Mouse (Mus musculus) heart, postnatal 0 days (tissue): ENCODE measurements around the gene Plekha5. TPM values are rescaled to one million over a fixed set of nuclear protein-coding genes. Genes with fewer than 3 reads are reported as not detected.
"Not testable (repeated sequence)": the region's sequence is repeated elsewhere in the genome, so short reads cannot be mapped to it uniquely, and the experiment has no call there.

ENCODE experiments used
- ATAC-seq: fragments of 200-750 bp; cut with Nextera tagmentation; 2 replicates; pipeline ENCODE4 v1.8.0; 2017; ENCODE audit warnings: low read depth, moderate number of reproducible peaks, moderate library complexity; ENCODE audit not compliant: insufficient read depth
- DNase-seq: peaks from one replicate; pipeline ENCODE4 v3.0.0-alpha.2; 2016; ENCODE audit warnings: low spot score
- H3K27ac ChIP-seq: fragments of 300-500 bp; sonication (generic); 2 replicates; pipeline ENCODE4 v1.5.1; 2014; ENCODE audit warnings: low read depth, mild to moderate bottlenecking
- H3K27me3 ChIP-seq: fragments of 300-500 bp; sonication (generic); 2 replicates; pipeline ENCODE4 v1.6.1; 2014; ENCODE audit warnings: low read length, mixed read lengths; ENCODE audit not compliant: control insufficient read depth, insufficient read depth
- H3K36me3 ChIP-seq: fragments of 300-500 bp; sonication (generic); replicated peaks from 2 replicates; pipeline ENCODE4 v1.6.1; 2014; ENCODE audit warnings: low read length, mixed read lengths; ENCODE audit not compliant: control insufficient read depth, insufficient read depth
- H3K4me1 ChIP-seq: fragments of 300-500 bp; sonication (generic); 2 replicates; pipeline ENCODE4 v1.6.1; 2014; ENCODE audit warnings: antibody characterized with exemption; ENCODE audit not compliant: control insufficient read depth, insufficient read depth
- H3K4me2 ChIP-seq: fragments of 300-500 bp; sonication (generic); 2 replicates; pipeline ENCODE4 v1.6.1; 2014; ENCODE audit warnings: low read depth, mild to moderate bottlenecking, low read length, moderate library complexity
- H3K4me3 ChIP-seq: fragments of 300-500 bp; sonication (generic); 2 replicates; pipeline ENCODE4 v1.5.1; 2014; ENCODE audit warnings: low read depth, low read length
- H3K9ac ChIP-seq: fragments of 300-500 bp; sonication (generic); replicated peaks from 2 replicates; pipeline ENCODE4 v1.6.1; 2014; ENCODE audit warnings: low read depth, low read length, mixed read lengths
- H3K9me3 ChIP-seq: fragments of 300-500 bp; sonication (generic); replicated peaks from 2 replicates; pipeline ENCODE4 v1.6.1; 2016; ENCODE audit warnings: low read length; ENCODE audit not compliant: control insufficient read depth
- CTCF ChIP-seq: IDR thresholded peaks from 2 replicates; pipeline ENCODE4 v1.5.1; 2016; ENCODE audit warnings: antibody characterized with exemption, control low read depth, low read depth
- EP300 ChIP-seq: IDR thresholded peaks from 2 replicates; pipeline ENCODE4 v1.6.1; 2016; ENCODE audit warnings: antibody characterized with exemption, low read depth
- WGBS: fragments of 180-500 bp; shearing (Covaris S2); extraction: QIAGEN DNeasy Blood & Tissue Kit; methylation state at CpG from one replicate; pipeline ENCODE4 v1.1.7; 2014; 5-methylcytosine and 5-hydroxymethylcytosine counted together
- polyA plus RNA-seq: library from polyadenylated mRNA; unstranded; fragments of >200 nt; fragmentation: Nextera tagmentation; extraction: Ambion mirVana; gene quantifications from 2 replicates; pipeline ENCODE4 v1.2.1, GENCODE M21; 2015
- total RNA-seq: library from RNA; depleted of rRNA; stranded (reverse); fragments of >200 nt; gene quantifications from 2 replicates; pipeline ENCODE4 v1.2.3, GENCODE M21; 2014; ENCODE audit warnings: low replicate concordance

Gene Plekha5
- total and polyA plus RNA-seq, 2 experiments from 2014 or later: 15.4 to 34.0 TPM

DNA sequence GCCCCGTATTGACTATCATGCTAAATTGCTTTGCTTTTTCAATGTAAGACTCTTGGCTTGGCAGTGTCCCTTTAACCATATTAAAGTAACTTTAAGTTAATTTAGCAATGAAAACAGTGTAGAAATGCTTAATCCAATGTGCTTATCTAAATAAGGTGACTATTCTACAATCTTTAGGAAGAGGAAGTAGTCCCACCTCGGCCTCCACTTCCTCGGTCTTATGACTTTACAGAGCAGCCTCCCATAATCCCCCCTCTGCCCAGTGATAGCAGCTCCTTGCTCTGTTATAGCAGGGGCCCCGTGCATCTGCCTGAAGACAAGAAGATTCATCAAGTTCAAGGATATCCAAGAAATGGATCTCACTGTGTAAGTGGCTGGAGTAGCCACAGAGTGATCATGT, 156.3 kb downstream of the Plekha5 start:
- H3K36me3 ChIP-seq: peaks cover 42% of the 10 kb centered on the region
- WGBS: 71% methylated on average over 4 of the region's 4 CpGs
- no peak overlapping the region for H3K4me3 ChIP-seq
- H3K27ac ChIP-seq: no peak overlapping the region
- ATAC-seq (no peak), DNase-seq (no peak)
- H3K9me3 ChIP-seq: no peaks in the 10 kb centered on the region
- H3K27me3 ChIP-seq: no peaks in the 10 kb centered on the region
- H3K4me1 ChIP-seq: no peaks in the 10 kb centered on the region
- H3K9ac ChIP-seq: no peak overlapping the region
- H3K4me2 ChIP-seq: no peak overlapping the region
- TF ChIP-seq CTCF (no peak), EP300 (no peak)

DNA sequence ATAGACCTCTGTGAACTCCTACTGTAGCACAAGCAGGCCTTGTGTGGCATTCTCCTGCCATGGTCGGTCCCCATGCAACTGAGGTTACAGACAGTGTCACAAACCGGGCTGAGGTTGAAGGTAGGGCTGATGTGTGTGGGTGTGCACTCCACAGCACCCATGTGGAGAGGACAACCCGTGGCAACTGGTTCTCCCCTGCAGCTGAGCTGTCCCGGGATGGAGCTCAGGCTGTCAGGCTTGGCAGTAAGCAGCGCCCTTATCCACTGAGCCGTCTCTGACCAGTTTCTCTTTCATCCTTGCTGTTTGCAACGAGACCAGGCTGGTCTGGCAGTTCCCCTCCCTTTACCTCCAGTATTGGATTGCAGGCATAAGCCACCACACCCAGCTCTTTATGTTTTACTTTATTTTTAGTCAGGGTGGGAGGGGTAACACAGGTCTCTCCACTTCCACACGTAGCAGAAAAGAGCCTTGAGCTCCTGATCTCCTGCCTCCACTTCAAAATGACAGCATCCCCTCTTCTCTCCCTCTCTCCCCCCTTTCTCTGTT, 162.9 kb downstream of the Plekha5 start:
- H3K9ac ChIP-seq: no peak overlapping the region
- no peak overlapping the region for H3K27ac ChIP-seq
- no peaks in the 10 kb centered on the region for H3K4me1 ChIP-seq
- H3K4me3 ChIP-seq: no peak overlapping the region
- no peak overlapping the region for H3K4me2 ChIP-seq
- no peak for DNase-seq
- no peak for ATAC-seq
- TF ChIP-seq CTCF: no peak
- no peak for TF ChIP-seq EP300
- H3K36me3 ChIP-seq: peaks cover 71% of the 10 kb centered on the region
- no peaks in the 10 kb centered on the region for H3K27me3 ChIP-seq
- no peaks in the 10 kb centered on the region for H3K9me3 ChIP-seq
- 64% methylated on average over 8 of the region's 8 CpGs for WGBS

DNA sequence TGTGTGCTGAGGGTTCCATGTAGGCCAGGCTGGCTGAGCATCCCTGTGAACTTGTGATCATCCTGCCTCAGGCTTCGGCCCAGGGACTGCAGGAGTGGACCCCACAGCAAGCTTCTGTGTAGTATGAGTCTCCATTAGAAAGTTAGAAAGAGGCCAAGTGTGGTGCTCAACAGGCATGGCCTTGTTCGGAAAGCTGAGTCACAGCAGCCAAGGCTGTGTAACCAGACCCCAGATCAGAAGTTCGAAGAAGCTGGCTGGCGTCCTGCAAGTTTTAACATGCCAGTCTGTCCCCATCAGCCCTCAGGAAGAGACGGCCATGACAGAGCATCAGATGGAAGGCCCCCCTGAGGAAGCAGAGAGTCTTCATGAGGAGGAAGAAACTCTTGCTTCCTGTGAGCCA, 167.5 kb downstream of the Plekha5 start:
- 89% methylated on average over 5 of the region's 5 CpGs for WGBS
- H3K9ac ChIP-seq: no peak overlapping the region
- no peak overlapping the region for H3K4me2 ChIP-seq
- peaks cover 85% of the 10 kb centered on the region for H3K36me3 ChIP-seq
- DNase-seq (no peak), ATAC-seq (no peak)
- no peaks in the 10 kb centered on the region for H3K4me1 ChIP-seq
- H3K27me3 ChIP-seq: no peaks in the 10 kb centered on the region
- TF ChIP-seq EP300: no peak
- no peaks in the 10 kb centered on the region for H3K9me3 ChIP-seq
- no peak overlapping the region for H3K4me3 ChIP-seq
- no peak overlapping the region for H3K27ac ChIP-seq

DNA sequence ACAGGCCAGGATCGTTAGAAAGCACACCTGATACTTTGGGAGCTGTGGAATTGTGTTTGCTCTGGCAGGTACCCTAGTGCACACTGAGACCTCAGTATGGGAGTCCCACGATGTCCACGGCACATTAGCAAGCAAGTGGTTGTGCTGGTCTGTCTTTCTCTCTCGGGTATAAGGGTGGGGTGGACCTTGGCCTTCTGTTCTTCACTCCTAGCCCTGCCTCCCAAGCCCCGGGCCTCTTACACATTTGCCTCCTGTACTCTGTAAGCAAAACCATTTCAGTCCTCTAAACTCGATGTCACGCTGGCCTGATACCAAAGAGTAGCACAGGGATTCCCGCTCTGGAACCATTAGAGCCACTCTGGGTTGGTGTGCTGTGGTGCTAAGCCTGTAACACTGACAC, 168.9 kb downstream of the Plekha5 start:
- ATAC-seq (no peak), DNase-seq (no peak)
- Histone ChIP-seq H3K4me2 (no peak overlapping the region), H3K9ac (no peak overlapping the region), H3K27me3 (no peaks in the 10 kb centered on the region), H3K27ac (no peak overlapping the region), H3K36me3 (peaks cover 76% of the 10 kb centered on the region), H3K4me1 (no peaks in the 10 kb centered on the region), H3K4me3 (no peak overlapping the region), H3K9me3 (no peaks in the 10 kb centered on the region)
- TF ChIP-seq CTCF (no peak), EP300 (no peak)
- 82% methylated on average over 8 of the region's 8 CpGs for WGBS

DNA sequence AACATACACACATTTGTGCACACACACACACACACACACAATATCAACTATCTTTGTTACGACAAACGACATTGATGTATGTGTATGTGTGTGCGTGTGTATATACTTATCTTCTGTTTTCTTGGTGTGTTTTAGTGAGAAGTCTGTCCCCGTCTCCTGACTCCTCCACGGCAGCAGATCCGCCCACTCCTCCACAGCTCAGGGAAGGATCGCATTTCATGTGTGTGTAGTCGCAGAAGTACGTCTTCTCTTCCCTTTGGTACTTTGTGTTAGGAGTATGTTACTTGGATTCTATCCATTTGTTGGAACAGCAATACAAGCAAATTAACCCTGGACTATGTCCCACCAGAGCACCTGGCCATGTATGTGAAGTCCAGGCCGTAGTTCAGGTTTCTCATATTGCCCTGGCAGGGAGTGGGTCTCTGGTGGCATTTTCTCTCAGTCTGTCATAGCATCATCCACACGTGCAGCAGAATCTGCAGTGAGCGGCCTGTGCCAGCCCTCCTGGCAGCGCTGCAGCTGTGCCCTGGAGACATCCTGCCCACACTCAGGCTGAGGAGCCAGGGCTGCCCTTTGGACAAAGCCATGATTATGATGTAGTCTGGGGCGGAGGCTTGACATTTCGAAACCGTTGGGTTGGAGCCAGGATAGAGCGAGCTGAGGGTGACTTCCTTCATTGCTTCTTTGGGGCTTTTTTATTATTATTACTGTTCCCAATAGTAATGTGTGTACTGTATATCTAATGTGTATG, 169.7 kb downstream of the Plekha5 start:
- WGBS: 79% methylated on average over 17 of the region's 17 CpGs
- Histone ChIP-seq H3K9me3 (no peaks in the 10 kb centered on the region), H3K9ac (no peak overlapping the region), H3K4me3 (no peak overlapping the region), H3K4me2 (no peak overlapping the region), H3K36me3 (peaks cover 67% of the 10 kb centered on the region), H3K4me1 (no peaks in the 10 kb centered on the region), H3K27me3 (no peaks in the 10 kb centered on the region), H3K27ac (no peak overlapping the region)
- no peak for DNase-seq
- TF ChIP-seq CTCF: no peak
- no peak for ATAC-seq

DNA sequence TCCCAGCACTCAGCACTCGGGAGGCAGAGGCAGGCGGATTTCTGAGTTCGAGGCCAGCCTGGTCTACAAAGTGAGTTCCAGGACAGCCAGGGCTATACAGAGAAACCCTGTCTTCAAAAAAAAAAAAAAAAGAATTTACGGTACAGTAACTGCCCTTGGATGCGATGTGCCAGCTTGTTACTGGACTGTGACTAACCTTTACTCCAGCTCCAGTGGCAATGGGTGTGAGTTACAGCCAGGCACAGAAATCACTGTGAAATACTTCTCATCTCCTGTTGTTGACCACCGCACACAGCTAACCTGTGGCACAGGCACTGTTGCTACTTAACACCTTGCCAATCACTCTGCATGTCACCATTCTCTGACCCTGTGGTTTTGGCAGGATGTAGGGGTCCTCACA, 171.7 kb downstream of the Plekha5 start:
- not testable (repeated sequence) for H3K9ac ChIP-seq, H3K9me3 ChIP-seq, H3K27me3 ChIP-seq, H3K4me3 ChIP-seq, DNase-seq, ATAC-seq, H3K4me1 ChIP-seq, H3K27ac ChIP-seq, H3K4me2 ChIP-seq
- peaks cover 58% of the 10 kb centered on the region for H3K36me3 ChIP-seq
- WGBS: 90% methylated on average over 6 of the region's 6 CpGs
